Mouse (Mus musculus) right cerebral cortex, adult 18-20 months (tissue): Measurements from ENCODE around the gene Mest.

Experiments used
- DNase-seq: peaks from one replicate; pipeline ENCODE4 v3.0.0; 2022; ENCODE audit warnings: mixed read lengths

The Mest gene

GRCm38 (mm10) chr6:30745591-30745990 lies 22.2 kb downstream of the Mest start:
- DNase-seq: no peak

- no peak for DNase-seq
Observed at GRCm38 (mm10) chr6:30747631-30748357, 24.4 kb downstream of the Mest start.

GRCm38 (mm10) chr6:30748358-30748910 lies 25.1 kb downstream of the Mest start:
- DNase-seq: no peak

- no peak for DNase-seq
Observed at GRCm38 (mm10) chr6:30749042-30749689, 25.8 kb downstream of the Mest start.

GRCm38 (mm10) chr6:30749892-30750291 lies 26.5 kb downstream of the Mest start:
- DNase-seq: no peak

- DNase-seq: no peak
Observed at GRCm38 (mm10) chr6:30750482-30750881, 27.1 kb downstream of the Mest start.

GRCm38 (mm10) chr6:30751209-30751608 lies 27.9 kb downstream of the Mest start:
- no peak for DNase-seq
